Mouse (Mus musculus): Measurements from ENCODE around the gene Asxl2. TPM values are rescaled to one million over a fixed set of nuclear protein-coding genes. Genes with fewer than 3 reads are reported as not detected.
"Not testable (repeated sequence)": the region's sequence is repeated elsewhere in the genome, so short reads cannot be mapped to it uniquely, and the experiment has no call there.

The Asxl2 gene
- polyA plus RNA-seq, 1 experiment from 2014 or later, result 9.6 TPM

DNA sequence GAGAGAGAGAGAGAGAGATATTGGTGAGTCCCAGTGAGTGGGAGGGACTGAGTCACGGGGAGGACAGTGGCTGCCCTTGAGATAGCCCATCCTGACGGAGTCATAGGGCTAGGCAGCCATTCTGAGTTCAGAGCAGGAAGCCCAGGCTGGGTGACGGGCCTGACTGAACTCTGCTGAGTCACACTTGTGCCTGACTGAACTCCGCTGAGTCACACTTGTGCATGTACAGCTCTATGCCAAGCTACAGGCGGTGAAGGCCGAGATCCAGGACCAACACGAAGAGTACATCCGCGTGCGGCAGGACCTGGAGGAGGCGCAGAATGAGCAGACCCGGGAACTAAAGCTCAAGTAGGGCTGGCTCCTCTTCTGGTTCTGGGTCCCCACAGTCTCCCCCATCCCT, 37.3 kb upstream of the Asxl2 start:
- H3K27me3 ChIP-seq (ENCODE audit: insufficient read depth, low read length), result no peaks in the 10 kb centered on the region
- H3K27ac ChIP-seq, result no peak overlapping the region
- DNase-seq (ENCODE audit: low spot score), result no peak
- TF ChIP-seq CTCF (IDR thresholded peaks at IDR 0.05; ENCODE audit: low read depth), result no peak
- no peaks in the 10 kb centered on the region for H3K4me1 ChIP-seq (replicated peaks; ENCODE audit: insufficient read depth, low read length)
- peaks cover 15% of the 10 kb centered on the region for H3K36me3 ChIP-seq (ENCODE audit: insufficient read depth, low read length)
- WGBS, result 96% methylated on average over 12 of the region's 12 CpGs
- H3K4me2 ChIP-seq (ENCODE audit: low read length), result no peak overlapping the region
- no peak overlapping the region for H3K9ac ChIP-seq (ENCODE audit: low read depth, low read length)
- no peak overlapping the region for H3K4me3 ChIP-seq (replicated peaks; ENCODE audit: low read depth, low read length)
- no peaks in the 10 kb centered on the region for H3K9me3 ChIP-seq (replicated peaks; ENCODE audit: low read length)
- no peak for ATAC-seq (replicated peaks; ENCODE audit: low FRiP score, low read depth)

GRCm38 (mm10) chr12:3390071-3390470, 36.6 kb upstream of the Asxl2 start:
- Histone ChIP-seq H3K9me3 (replicated peaks; ENCODE audit: low read length) (no peaks in the 10 kb centered on the region), H3K9ac (ENCODE audit: low read depth, low read length) (no peak overlapping the region), H3K4me3 (replicated peaks; ENCODE audit: low read depth, low read length) (no peak overlapping the region), H3K27ac (no peak overlapping the region), H3K36me3 (ENCODE audit: insufficient read depth, low read length) (peaks cover 15% of the 10 kb centered on the region), H3K4me1 (replicated peaks; ENCODE audit: insufficient read depth, low read length) (no peaks in the 10 kb centered on the region), H3K4me2 (ENCODE audit: low read length) (no peak overlapping the region), H3K27me3 (ENCODE audit: insufficient read depth, low read length) (no peaks in the 10 kb centered on the region)
- DNase-seq (ENCODE audit: low spot score) (no peak), ATAC-seq (replicated peaks; ENCODE audit: low FRiP score, low read depth) (no peak)
- TF ChIP-seq CTCF (IDR thresholded peaks at IDR 0.05; ENCODE audit: low read depth), result no peak
- WGBS, result 98% methylated on average over 2 of the region's 2 CpGs

- Histone ChIP-seq H3K27me3 (ENCODE audit: insufficient read depth, low read length) (no peaks in the 10 kb centered on the region), H3K4me2 (ENCODE audit: low read length) (no peak overlapping the region), H3K36me3 (ENCODE audit: insufficient read depth, low read length) (peaks cover 15% of the 10 kb centered on the region), H3K9ac (ENCODE audit: low read depth, low read length) (no peak overlapping the region), H3K4me1 (replicated peaks; ENCODE audit: insufficient read depth, low read length) (no peaks in the 10 kb centered on the region), H3K27ac (no peak overlapping the region), H3K9me3 (replicated peaks; ENCODE audit: low read length) (no peaks in the 10 kb centered on the region), H3K4me3 (replicated peaks; ENCODE audit: low read depth, low read length) (no peak overlapping the region)
- ATAC-seq (replicated peaks; ENCODE audit: low FRiP score, low read depth) (peak; percentile 79), DNase-seq (ENCODE audit: low spot score) (peak; percentile 83)
- WGBS, result 43% methylated on average over 12 of the region's 12 CpGs
- peak; percentile 90 for TF ChIP-seq CTCF (IDR thresholded peaks at IDR 0.05; ENCODE audit: low read depth)
Observed at GRCm38 (mm10) chr12:3390577-3391262, 35.9 kb upstream of the Asxl2 start.

GRCm38 (mm10) chr12:3391276-3391675, 35.4 kb upstream of the Asxl2 start:
- TF ChIP-seq CTCF (IDR thresholded peaks at IDR 0.05; ENCODE audit: low read depth), result no peak
- Histone ChIP-seq H3K9me3 (replicated peaks; ENCODE audit: low read length) (no peaks in the 10 kb centered on the region), H3K4me3 (replicated peaks; ENCODE audit: low read depth, low read length) (no peak overlapping the region), H3K27ac (no peak overlapping the region), H3K36me3 (ENCODE audit: insufficient read depth, low read length) (peaks cover 15% of the 10 kb centered on the region), H3K4me2 (ENCODE audit: low read length) (no peak overlapping the region), H3K9ac (ENCODE audit: low read depth, low read length) (no peak overlapping the region), H3K27me3 (ENCODE audit: insufficient read depth, low read length) (no peaks in the 10 kb centered on the region), H3K4me1 (replicated peaks; ENCODE audit: insufficient read depth, low read length) (no peaks in the 10 kb centered on the region)
- no peak for ATAC-seq (replicated peaks; ENCODE audit: low FRiP score, low read depth)
- WGBS, result 76% methylated on average over 1 of the region's 1 CpGs
- DNase-seq (ENCODE audit: low spot score), result no peak

- H3K9ac ChIP-seq (ENCODE audit: low read depth, low read length), result no peak overlapping the region
- no peak for TF ChIP-seq CTCF (IDR thresholded peaks at IDR 0.05; ENCODE audit: low read depth)
- ATAC-seq (replicated peaks; ENCODE audit: low FRiP score, low read depth) (no peak), DNase-seq (ENCODE audit: low spot score) (no peak)
- H3K4me1 ChIP-seq (replicated peaks; ENCODE audit: insufficient read depth, low read length), result no peaks in the 10 kb centered on the region
- no peak overlapping the region for H3K4me3 ChIP-seq (replicated peaks; ENCODE audit: low read depth, low read length)
- peaks cover 10% of the 10 kb centered on the region for H3K36me3 ChIP-seq (ENCODE audit: insufficient read depth, low read length)
- H3K27ac ChIP-seq, result no peak overlapping the region
- 71% methylated on average over 4 of the region's 4 CpGs for WGBS
- H3K4me2 ChIP-seq (ENCODE audit: low read length), result no peak overlapping the region
- no peaks in the 10 kb centered on the region for H3K9me3 ChIP-seq (replicated peaks; ENCODE audit: low read length)
- H3K27me3 ChIP-seq (ENCODE audit: insufficient read depth, low read length), result no peaks in the 10 kb centered on the region
Observed at GRCm38 (mm10) chr12:3393140-3393539, 33.5 kb upstream of the Asxl2 start.

DNA sequence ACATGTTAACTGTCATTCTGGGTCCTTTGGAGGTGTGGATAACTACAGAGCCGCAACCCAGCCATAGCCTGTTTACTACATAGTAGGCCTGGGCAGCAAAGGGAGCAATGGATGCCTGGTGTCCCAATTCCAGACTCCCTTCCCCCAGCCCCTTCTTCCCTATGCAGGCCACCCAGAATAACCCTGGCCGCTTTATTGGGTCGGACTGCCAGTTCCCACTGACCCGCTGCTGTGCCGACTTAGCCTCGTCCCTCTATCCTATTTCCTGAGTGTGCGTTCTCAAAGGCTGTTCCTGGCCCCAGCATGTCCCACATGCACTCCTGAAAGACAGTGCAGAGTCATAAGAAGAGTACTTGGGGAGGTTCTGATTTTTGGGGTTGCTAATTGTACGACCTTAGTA, 29.7 kb upstream of the Asxl2 start:
- Histone ChIP-seq H3K9me3 (replicated peaks; ENCODE audit: low read length) (no peaks in the 10 kb centered on the region), H3K4me2 (ENCODE audit: low read length) (no peak overlapping the region), H3K27me3 (ENCODE audit: insufficient read depth, low read length) (no peaks in the 10 kb centered on the region), H3K36me3 (ENCODE audit: insufficient read depth, low read length) (0 out of 2 replicates have a peak, but pooled peaks cover 3% of the 10 kb centered on the region), H3K4me3 (replicated peaks; ENCODE audit: low read depth, low read length) (no peak overlapping the region), H3K27ac (no peak overlapping the region), H3K4me1 (replicated peaks; ENCODE audit: insufficient read depth, low read length) (no peaks in the 10 kb centered on the region), H3K9ac (ENCODE audit: low read depth, low read length) (no peak overlapping the region)
- WGBS, result 91% methylated on average over 8 of the region's 8 CpGs
- ATAC-seq (replicated peaks; ENCODE audit: low FRiP score, low read depth) (no peak), DNase-seq (ENCODE audit: low spot score) (no peak)
- TF ChIP-seq CTCF (IDR thresholded peaks at IDR 0.05; ENCODE audit: low read depth), result no peak

GRCm38 (mm10) chr12:3405662-3406061, 21.0 kb upstream of the Asxl2 start:
- not testable (repeated sequence) for H3K27me3 ChIP-seq (ENCODE audit: insufficient read depth, low read length); H3K4me3 ChIP-seq (replicated peaks; ENCODE audit: low read depth, low read length); ATAC-seq (replicated peaks; ENCODE audit: low FRiP score, low read depth); DNase-seq (ENCODE audit: low spot score); H3K27ac ChIP-seq; H3K9ac ChIP-seq (ENCODE audit: low read depth, low read length); H3K4me2 ChIP-seq (ENCODE audit: low read length); H3K9me3 ChIP-seq (replicated peaks; ENCODE audit: low read length); H3K4me1 ChIP-seq (replicated peaks; ENCODE audit: insufficient read depth, low read length)
- peaks cover 12% of the 10 kb centered on the region for H3K36me3 ChIP-seq (ENCODE audit: insufficient read depth, low read length)
- WGBS, result 92% methylated on average over 3 of the region's 3 CpGs

All from kidney, postnatal 0 days (tissue).